Mouse (Mus musculus) midbrain, embryonic 13.5 days (tissue): ENCODE results near the gene Gpr27. TPM values are rescaled to one million over a fixed set of nuclear protein-coding genes. Genes with fewer than 3 reads are reported as not detected.

ENCODE experiments used
- ATAC-seq: fragments of 200-750 bp; cut with Nextera tagmentation; 2 replicates; pipeline ENCODE4 v1.8.0; 2017; ENCODE audit warnings: mild to moderate bottlenecking, moderate TSS enrichment, moderate library complexity
- H3K27ac ChIP-seq: fragments of 300-500 bp; sonication (generic); 2 replicates; pipeline ENCODE4 v1.5.1; 2015; ENCODE audit warnings: inconsistent platforms, mild to moderate bottlenecking, moderate library complexity
- H3K27me3 ChIP-seq: fragments of 300-500 bp; sonication (generic); 2 replicates; pipeline ENCODE4 v1.6.1; 2015; ENCODE audit warnings: mild to moderate bottlenecking, inconsistent platforms
- H3K36me3 ChIP-seq: fragments of 300-500 bp; sonication (generic); 2 replicates; pipeline ENCODE4 v1.6.1; 2015; ENCODE audit warnings: mild to moderate bottlenecking, inconsistent platforms
- H3K4me1 ChIP-seq: fragments of 300-500 bp; sonication (generic); replicated peaks from 2 replicates; pipeline ENCODE4 v1.6.1; 2015; ENCODE audit warnings: inconsistent platforms
- H3K4me2 ChIP-seq: fragments of 300-500 bp; sonication (generic); replicated peaks from 2 replicates; pipeline ENCODE4 v1.6.1; 2015; ENCODE audit warnings: moderate library complexity, mild to moderate bottlenecking, inconsistent platforms
- H3K4me3 ChIP-seq: fragments of 300-500 bp; sonication (generic); replicated peaks from 2 replicates; pipeline ENCODE4 v1.5.1; 2015; ENCODE audit warnings: mild to moderate bottlenecking, inconsistent platforms
- H3K9ac ChIP-seq: fragments of 300-500 bp; sonication (generic); replicated peaks from 2 replicates; pipeline ENCODE4 v1.6.1; 2015; ENCODE audit warnings: mild to moderate bottlenecking, inconsistent platforms
- H3K9me3 ChIP-seq: fragments of 300-500 bp; sonication (generic); 2 replicates; pipeline ENCODE4 v1.6.1; 2016; ENCODE audit warnings: mild to moderate bottlenecking, inconsistent platforms
- WGBS: fragments of 180-500 bp; shearing (Covaris S2); methylation state at CpG from one replicate; pipeline ENCODE4 v1.1.7; 2015; 5-methylcytosine and 5-hydroxymethylcytosine counted together
- polyA plus RNA-seq: library from polyadenylated mRNA; unstranded; fragments of >200 nt; fragmentation: Nextera tagmentation; extraction: Ambion mirVana; gene quantifications from 2 replicates; pipeline ENCODE4 v1.2.1, GENCODE M21; 2015

The Gpr27 gene
- polyA plus RNA-seq: 8.4 and 9.0 TPM in 2 replicates

- H3K9ac ChIP-seq: peak within 1 kb of the TSS; percentile 89
- 1% methylated on average over 84 of the region's 112 CpGs for WGBS
Observed at GRCm38 (mm10) chr6:99692206-99692915, at the start of gene Gpr27. Gene Gpr27, plus strand, starts transcription at chr6:99692679.

GRCm38 (mm10) chr6:99643439-99644199 lies 48.9 kb upstream of the Gpr27 start:
- no peaks in the 10 kb centered on the region for H3K4me1 ChIP-seq
- H3K27me3 ChIP-seq: no peaks in the 10 kb centered on the region
- H3K4me2 ChIP-seq: no peak overlapping the region
- no peak for ATAC-seq
- no peak overlapping the region for H3K27ac ChIP-seq
- no peak overlapping the region for H3K9ac ChIP-seq
- no peak overlapping the region for H3K4me3 ChIP-seq
- H3K9me3 ChIP-seq: no peaks in the 10 kb centered on the region
- H3K36me3 ChIP-seq: peaks cover 16% of the 10 kb centered on the region
- 64% methylated on average over 10 of the region's 10 CpGs for WGBS

More at GRCm38 (mm10) chr6:99692206-99692915, at the start of gene Gpr27:
- ATAC-seq: peak; percentile 92
- no peaks in the 10 kb centered on the region for H3K36me3 ChIP-seq
- H3K4me3 ChIP-seq: peak within 1 kb of the TSS; percentile 72
- peak within 1 kb of the TSS; percentile 93 for H3K27ac ChIP-seq
- peaks cover 27% of the 10 kb centered on the region for H3K4me1 ChIP-seq
- H3K4me2 ChIP-seq: peak within 1 kb of the TSS; percentile 86
- no peaks in the 10 kb centered on the region for H3K9me3 ChIP-seq
- peaks cover 69% of the 10 kb centered on the region for H3K27me3 ChIP-seq

DNA sequence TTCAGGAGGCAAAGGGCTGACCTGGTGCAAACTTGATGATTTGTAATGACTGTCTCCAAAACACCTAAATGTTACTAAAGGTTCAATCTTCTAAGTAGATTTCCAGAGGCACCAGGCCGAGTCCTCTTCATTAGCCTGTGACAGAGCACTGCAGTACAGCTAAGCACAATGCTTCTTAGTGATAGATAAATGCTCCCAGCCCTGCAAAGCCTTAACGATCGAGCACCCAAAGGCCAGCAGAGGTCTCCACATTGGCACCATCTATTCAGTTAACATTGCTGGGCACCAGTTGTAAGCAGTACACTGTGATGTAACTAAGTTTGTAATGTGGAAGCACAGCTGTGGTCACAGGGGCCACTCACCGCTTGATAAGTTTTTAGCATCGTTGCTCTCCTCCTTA lies 48.1 kb upstream of the Gpr27 start:
- ATAC-seq: no peak

GRCm38 (mm10) chr6:99644876-99645275 lies 47.6 kb upstream of the Gpr27 start:
- no peak overlapping the region for H3K9ac ChIP-seq
- no peaks in the 10 kb centered on the region for H3K9me3 ChIP-seq
- no peak for ATAC-seq
- peaks cover 10% of the 10 kb centered on the region for H3K36me3 ChIP-seq
- H3K4me2 ChIP-seq: no peak overlapping the region
- H3K4me1 ChIP-seq: no peaks in the 10 kb centered on the region
- no peaks in the 10 kb centered on the region for H3K27me3 ChIP-seq
- 90% methylated on average over 5 of the region's 5 CpGs for WGBS
- H3K4me3 ChIP-seq: no peak overlapping the region
- H3K27ac ChIP-seq: no peak overlapping the region

More for the DNA sequence above, 48.1 kb upstream of the Gpr27 start:
- Histone ChIP-seq H3K4me3 (no peak overlapping the region), H3K36me3 (peaks cover 14% of the 10 kb centered on the region), H3K4me2 (no peak overlapping the region), H3K27ac (no peak overlapping the region), H3K9me3 (no peaks in the 10 kb centered on the region), H3K9ac (no peak overlapping the region), H3K27me3 (no peaks in the 10 kb centered on the region), H3K4me1 (no peaks in the 10 kb centered on the region)
- 88% methylated on average over 5 of the region's 5 CpGs for WGBS

DNA sequence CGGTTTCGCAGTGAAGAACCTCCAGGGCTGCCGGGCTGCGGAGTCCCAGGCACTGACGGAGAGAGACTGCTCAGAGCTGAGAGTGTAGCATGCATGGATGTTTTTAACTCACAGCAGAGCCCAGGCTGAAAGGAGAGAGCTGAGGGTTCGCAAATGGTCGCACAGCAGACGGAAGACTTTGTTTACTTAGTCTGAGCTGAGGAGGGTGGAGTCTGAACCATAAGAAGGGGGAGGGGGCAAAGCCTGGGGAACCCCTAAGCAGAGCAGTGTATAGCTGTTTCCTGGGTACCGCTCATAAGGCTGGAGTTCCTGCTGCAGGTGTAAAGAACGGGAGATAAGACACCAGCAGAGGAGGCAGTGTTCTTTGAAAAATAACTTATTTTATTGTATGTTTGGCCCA lies 46.1 kb upstream of the Gpr27 start:
- H3K27ac ChIP-seq: no peak overlapping the region
- peaks cover 10% of the 10 kb centered on the region for H3K36me3 ChIP-seq
- no peaks in the 10 kb centered on the region for H3K27me3 ChIP-seq
- no peak for ATAC-seq
- H3K4me3 ChIP-seq: no peak overlapping the region
- H3K9ac ChIP-seq: no peak overlapping the region
- H3K4me1 ChIP-seq: no peaks in the 10 kb centered on the region
- H3K9me3 ChIP-seq: no peaks in the 10 kb centered on the region
- 64% methylated on average over 10 of the region's 10 CpGs for WGBS
- no peak overlapping the region for H3K4me2 ChIP-seq

DNA sequence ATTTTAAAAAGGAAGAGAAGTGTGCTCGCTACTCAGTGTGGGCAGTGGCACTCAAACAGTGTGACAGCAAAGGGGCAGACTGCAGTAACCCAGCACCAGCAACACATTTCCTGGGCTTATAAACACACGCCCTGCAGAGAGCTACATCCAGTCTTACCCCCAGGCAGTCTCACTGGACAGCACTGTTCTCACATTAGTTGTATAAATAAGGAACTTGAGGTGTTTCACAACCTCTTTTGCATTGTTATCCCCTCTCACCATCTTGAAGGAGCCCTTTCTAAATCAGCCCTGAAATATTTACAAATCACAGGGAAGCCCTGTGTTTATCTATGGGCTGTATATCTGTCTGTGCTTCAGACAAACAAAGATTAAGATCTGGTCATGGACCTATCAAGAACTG lies 43.2 kb upstream of the Gpr27 start:
- 75% methylated on average over 2 of the region's 2 CpGs for WGBS
- Histone ChIP-seq H3K27me3 (no peaks in the 10 kb centered on the region), H3K4me1 (peaks cover 7% of the 10 kb centered on the region)

GRCm38 (mm10) chr6:99652341-99652740 lies 40.1 kb upstream of the Gpr27 start:
- Histone ChIP-seq H3K4me1 (peaks cover 17% of the 10 kb centered on the region), H3K27ac (0 out of 2 replicates have a peak overlapping the region, but pooled peaks have one; percentile 1), H3K4me3 (no peak overlapping the region), H3K4me2 (no peak overlapping the region), H3K9ac (no peak overlapping the region), H3K9me3 (no peaks in the 10 kb centered on the region), H3K36me3 (0 out of 2 replicates have a peak, but pooled peaks cover 2% of the 10 kb centered on the region), H3K27me3 (no peaks in the 10 kb centered on the region)
- WGBS: 81% methylated on average over 2 of the region's 2 CpGs
- no peak for ATAC-seq

More for the DNA sequence above, 43.2 kb upstream of the Gpr27 start:
- H3K4me3 ChIP-seq: no peak overlapping the region
- H3K36me3 ChIP-seq: peaks cover 10% of the 10 kb centered on the region
- ATAC-seq: no peak
- no peak overlapping the region for H3K4me2 ChIP-seq
- H3K27ac ChIP-seq: no peak overlapping the region
- H3K9ac ChIP-seq: no peak overlapping the region
- H3K9me3 ChIP-seq: no peaks in the 10 kb centered on the region

DNA sequence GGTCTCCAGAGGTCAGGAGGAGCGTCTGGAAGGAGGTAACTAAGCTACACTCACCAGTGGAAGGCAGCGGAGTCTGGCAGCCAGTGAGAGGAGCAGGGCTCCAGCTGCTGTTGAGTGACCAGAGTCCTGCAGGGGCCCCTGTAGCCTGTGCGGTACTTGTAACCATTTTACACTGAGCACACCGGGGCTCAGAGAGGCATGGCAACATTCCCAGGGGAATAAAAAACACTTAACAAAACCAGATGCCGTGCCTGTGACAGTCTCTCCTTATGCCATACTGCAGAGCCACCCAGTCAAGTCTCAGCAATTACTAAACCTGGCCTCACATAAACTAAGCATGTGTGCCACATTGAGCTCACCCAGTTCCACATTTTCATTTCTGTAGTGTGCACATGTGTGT lies 38.1 kb upstream of the Gpr27 start:
- no peaks in the 10 kb centered on the region for H3K9me3 ChIP-seq
- H3K4me3 ChIP-seq: no peak overlapping the region
- no peaks in the 10 kb centered on the region for H3K27me3 ChIP-seq
- peaks cover 20% of the 10 kb centered on the region for H3K4me1 ChIP-seq
- no peaks in the 10 kb centered on the region for H3K36me3 ChIP-seq
- no peak overlapping the region for H3K27ac ChIP-seq
- H3K9ac ChIP-seq: no peak overlapping the region
- ATAC-seq: 0 out of 2 replicates have a peak, but pooled peaks have one; percentile 22
- WGBS: 63% methylated on average over 5 of the region's 5 CpGs
- no peak overlapping the region for H3K4me2 ChIP-seq

- no peak overlapping the region for H3K4me3 ChIP-seq
- no peak overlapping the region for H3K27ac ChIP-seq
- H3K27me3 ChIP-seq: no peaks in the 10 kb centered on the region
- peaks cover 30% of the 10 kb centered on the region for H3K4me1 ChIP-seq
- no peaks in the 10 kb centered on the region for H3K9me3 ChIP-seq
- H3K9ac ChIP-seq: no peak overlapping the region
- H3K36me3 ChIP-seq: no peaks in the 10 kb centered on the region
- H3K4me2 ChIP-seq: no peak overlapping the region
- no peak for ATAC-seq
- WGBS: 46% methylated on average over 7 of the region's 7 CpGs
Observed at GRCm38 (mm10) chr6:99655488-99655887, 37.0 kb upstream of the Gpr27 start.

DNA sequence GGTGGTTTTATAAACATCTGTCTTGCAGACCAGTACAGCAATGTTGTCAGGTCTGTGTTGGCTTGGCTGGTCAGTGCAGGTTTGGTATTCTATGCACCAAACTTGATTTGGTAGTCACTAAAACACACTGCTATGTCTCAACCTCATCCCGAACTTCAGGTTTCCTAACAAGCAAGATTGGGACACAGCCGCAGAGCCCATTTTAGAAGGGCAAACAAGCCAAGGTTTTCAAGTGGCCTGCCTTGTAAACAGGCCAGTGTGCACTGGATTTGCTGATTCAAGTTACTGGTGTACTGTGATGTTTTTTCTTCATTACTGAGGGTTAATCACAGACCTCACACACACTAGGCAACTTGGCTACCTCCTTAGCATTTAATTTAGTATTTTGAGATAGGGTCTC lies 36.4 kb upstream of the Gpr27 start:
- Histone ChIP-seq H3K4me3 (no peak overlapping the region), H3K9me3 (no peaks in the 10 kb centered on the region), H3K4me2 (no peak overlapping the region), H3K4me1 (peaks cover 36% of the 10 kb centered on the region), H3K9ac (no peak overlapping the region), H3K27me3 (no peaks in the 10 kb centered on the region), H3K27ac (no peak overlapping the region), H3K36me3 (no peaks in the 10 kb centered on the region)
- WGBS: 97% methylated on average over 2 of the region's 2 CpGs
- ATAC-seq: no peak

GRCm38 (mm10) chr6:99658586-99658985 lies 33.9 kb upstream of the Gpr27 start:
- no peak overlapping the region for H3K9ac ChIP-seq
- no peaks in the 10 kb centered on the region for H3K27me3 ChIP-seq
- no peak overlapping the region for H3K4me2 ChIP-seq
- no peak overlapping the region for H3K27ac ChIP-seq
- no peaks in the 10 kb centered on the region for H3K36me3 ChIP-seq
- no peaks in the 10 kb centered on the region for H3K9me3 ChIP-seq
- H3K4me3 ChIP-seq: no peak overlapping the region
- 89% methylated on average over 10 of the region's 10 CpGs for WGBS
- no peak for ATAC-seq
- H3K4me1 ChIP-seq: peaks cover 34% of the 10 kb centered on the region

- peaks cover 11% of the 10 kb centered on the region for H3K27me3 ChIP-seq
- H3K36me3 ChIP-seq: no peaks in the 10 kb centered on the region
- H3K4me3 ChIP-seq: no peak overlapping the region
- H3K4me2 ChIP-seq: no peak overlapping the region
- H3K9ac ChIP-seq: no peak overlapping the region
- H3K27ac ChIP-seq: peak overlapping the region; percentile 1; the same call in 1 of the 2 replicates
- H3K9me3 ChIP-seq: no peaks in the 10 kb centered on the region
- 53% methylated on average over 3 of the region's 3 CpGs for WGBS
- peaks cover 44% of the 10 kb centered on the region for H3K4me1 ChIP-seq
- no peak for ATAC-seq
Observed at GRCm38 (mm10) chr6:99660443-99660842, 32.0 kb upstream of the Gpr27 start.
